Mouse (Mus musculus) brain, embryonic 14.5 days (tissue): ENCODE results near the gene Micu1.

Experiments
- CTCF ChIP-seq: fragments of 200-500 bp; IDR thresholded peaks from 2 replicates; pipeline ENCODE4 v1.5.1; 2012; ENCODE audit warnings: inconsistent platforms, mild to moderate bottlenecking, moderate library complexity, borderline replicate concordance; ENCODE audit not compliant: insufficient read depth, insufficient read length; ENCODE audit errors: extremely low read depth
- POLR2A ChIP-seq: fragments of 200-500 bp; IDR thresholded peaks from 2 replicates; pipeline ENCODE4 v1.6.1; 2012; ENCODE audit warnings: mild to moderate bottlenecking, inconsistent platforms, borderline replicate concordance; ENCODE audit not compliant: poor library complexity, insufficient read depth, insufficient read length, severe bottlenecking; ENCODE audit errors: extremely low read depth

DNA sequence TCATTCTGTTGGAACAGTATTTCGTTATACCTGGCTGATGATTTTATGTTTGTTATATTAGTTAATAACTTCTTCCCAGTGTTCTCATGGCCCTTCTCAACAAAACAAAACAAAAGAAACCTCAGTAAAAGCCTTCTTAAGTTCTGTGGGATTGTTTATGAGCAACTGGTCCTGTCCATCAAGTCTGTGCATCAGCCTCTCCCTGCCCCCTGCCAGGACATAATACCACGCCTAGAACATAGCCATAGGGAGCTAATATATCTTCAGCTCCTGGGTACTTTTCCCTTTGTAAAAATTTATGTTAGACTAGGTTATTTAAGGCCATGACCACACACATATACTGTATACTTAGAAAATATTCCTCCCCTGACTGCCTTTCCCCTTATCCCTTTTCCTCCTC lies 37.5 kb upstream of the Micu1 start:
- TF ChIP-seq CTCF (no peak), POLR2A (no peak)
